Comparison of ENCODE assay signal across 8 mouse cellular contexts in genomic region chr14:57825788-57826751, GRCm38 (mm10). TPM values are rescaled to one million over a fixed set of nuclear protein-coding genes. Genes with fewer than 3 reads are reported as not detected.
DNase-seq lines count a peak whose midpoint lies in the region; ATAC-seq and TF ChIP-seq lines count a peak whose summit lies in the region.

Gene Ska3 (minus strand): TSS chr14:57826185.
Gene Mrpl57 (plus strand): TSS chr14:57826234.

- peak; percentile 89 for ATAC-seq in embryonic facial prominence, embryonic 13.5 days (ENCODE audit: insufficient number of reproducible peaks, insufficient read depth, low FRiP score, low TSS enrichment, low read depth)
- ATAC-seq in limb, embryonic 14.5 days (ENCODE audit: low FRiP score, low read depth), result peak; percentile 94
- ATAC-seq in midbrain, postnatal 0 days (ENCODE audit: low FRiP score), result peak; percentile 95

- no peaks in the 10 kb centered on the region for H3K9me3 ChIP-seq in embryonic facial prominence, embryonic 13.5 days
- H3K9me3 ChIP-seq in limb, embryonic 14.5 days (ENCODE audit: control insufficient read depth, low read length), result no peaks in the 10 kb centered on the region
- no peaks in the 10 kb centered on the region for H3K9me3 ChIP-seq in midbrain, postnatal 0 days (ENCODE audit: low read length)

- DNase-seq in 3134 (ENCODE audit: extremely low read depth, insufficient read length, low spot score), result peak; percentile 92
- DNase-seq in adrenal gland, postnatal 36 days, result peak; percentile 96
- DNase-seq in heart, adult 8-10 months (ENCODE audit: low spot score), result peak; percentile 94
- DNase-seq in kidney, adult 9 months, result peak; percentile 92
- peak; percentile 94 for DNase-seq in limb, embryonic 14.5 days (ENCODE audit: low spot score)
- peak; percentile 95 for DNase-seq in midbrain, postnatal 0 days (ENCODE audit: low spot score)
- peak; percentile 87 to 90 for DNase-seq in spleen, postnatal 14 days (ENCODE audit: low spot score in 2 of 2)

- H3K27me3 ChIP-seq in embryonic facial prominence, embryonic 13.5 days, result no peaks in the 10 kb centered on the region
- H3K27me3 ChIP-seq in limb, embryonic 14.5 days (ENCODE audit: control insufficient read depth, insufficient read depth, low read length), result no peaks in the 10 kb centered on the region
- no peaks in the 10 kb centered on the region for H3K27me3 ChIP-seq in midbrain, postnatal 0 days (ENCODE audit: insufficient read depth, low read length)

- peak; percentile 93; the same call in 1 of the 2 replicates for TF ChIP-seq POLR2A in limb, embryonic 14.5 days (IDR thresholded peaks at IDR 0.05; ENCODE audit: borderline replicate concordance, extremely low read depth, insufficient read depth, insufficient read length)

- TF ChIP-seq CTCF in midbrain, postnatal 0 days (IDR thresholded peaks at IDR 0.05), result no peak

- peak within 1 kb of the TSS; percentile 79 for H3K4me3 ChIP-seq in embryonic facial prominence, embryonic 13.5 days
- H3K4me3 ChIP-seq in limb, embryonic 14.5 days (replicated peaks; ENCODE audit: low read length), result peak within 1 kb of the TSS; percentile 82
- H3K4me3 ChIP-seq in midbrain, postnatal 0 days (ENCODE audit: low read depth, low read length), result peak within 1 kb of the TSS; percentile 76

- peak within 1 kb of the TSS; percentile 92 for H3K9ac ChIP-seq in embryonic facial prominence, embryonic 13.5 days
- H3K9ac ChIP-seq in limb, embryonic 14.5 days (ENCODE audit: low read depth, low read length, severe bottlenecking), result peak within 1 kb of the TSS; percentile 91
- peak within 1 kb of the TSS; percentile 78 for H3K9ac ChIP-seq in midbrain, postnatal 0 days (replicated peaks; ENCODE audit: low read length, poor library complexity, severe bottlenecking)

- H3K36me3 ChIP-seq in embryonic facial prominence, embryonic 13.5 days, result peaks cover 18% of the 10 kb centered on the region
- H3K36me3 ChIP-seq in limb, embryonic 14.5 days (ENCODE audit: control insufficient read depth, insufficient read depth, low read length), result peaks cover 22% of the 10 kb centered on the region
- H3K36me3 ChIP-seq in midbrain, postnatal 0 days (ENCODE audit: insufficient read depth, low read length), result no peaks in the 10 kb centered on the region

- peaks cover 11% of the 10 kb centered on the region for H3K4me1 ChIP-seq in embryonic facial prominence, embryonic 13.5 days
- peaks cover 16% of the 10 kb centered on the region for H3K4me1 ChIP-seq in limb, embryonic 14.5 days (ENCODE audit: control insufficient read depth, insufficient read depth, low read length)
- H3K4me1 ChIP-seq in midbrain, postnatal 0 days (ENCODE audit: insufficient read depth, low read length), result peaks cover 5% of the 10 kb centered on the region; the same call in 1 of the 2 replicates

- H3K27ac ChIP-seq in embryonic facial prominence, embryonic 13.5 days, result peak within 1 kb of the TSS; percentile 92
- H3K27ac ChIP-seq in limb, embryonic 14.5 days (replicated peaks; ENCODE audit: low read depth, low read length), result peak within 1 kb of the TSS; percentile 90
- peak within 1 kb of the TSS; percentile 96 for H3K27ac ChIP-seq in midbrain, postnatal 0 days (ENCODE audit: low read depth, low read length)

- WGBS in embryonic facial prominence, embryonic 13.5 days, result under 1% methylated on average over 96 of the region's 96 CpGs
- under 1% methylated on average over 85 of the region's 96 CpGs for WGBS in limb, embryonic 14.5 days
- WGBS in midbrain, postnatal 0 days, result under 1% methylated on average over 96 of the region's 96 CpGs

- peak within 1 kb of the TSS; percentile 68 for H3K4me2 ChIP-seq in embryonic facial prominence, embryonic 13.5 days
- peak within 1 kb of the TSS; percentile 76 for H3K4me2 ChIP-seq in limb, embryonic 14.5 days (replicated peaks; ENCODE audit: low read depth, low read length, severe bottlenecking)
- H3K4me2 ChIP-seq in midbrain, postnatal 0 days (ENCODE audit: low read depth, low read length, poor library complexity, severe bottlenecking), result peak within 1 kb of the TSS; percentile 76

RNA-seq across cellular contexts. Expression of gene Ska3, which starts in this region (rescaled TPM):
- total RNA-seq in adrenal gland, postnatal 36 days (2021), result 1 to 10 TPM in 1 of 2 experiments, under 1 TPM in 1; 0.82 to 1.5 TPM
- 39.0 and 40.2 TPM in 2 replicates for polyA plus RNA-seq in embryonic facial prominence, embryonic 13.5 days (2015; fragmentation: Nextera tagmentation; extraction: Ambion mirVana)
- total RNA-seq in heart, adult 8-10 months (2022), result under 1 TPM in 1 of 4 experiments, not detected in 3; 0.49 TPM
- polyA plus RNA-seq in limb, embryonic 14.5 days (2012; rRNA removed), result 13.7 and 16.1 TPM in 2 replicates
- polyA plus RNA-seq in limb, embryonic 14.5 days (2014; fragmentation: Nextera tagmentation; extraction: Ambion mirVana), result 18.0 and 22.7 TPM in 2 replicates
- total RNA-seq in midbrain, postnatal 0 days (2014; rRNA removed), result 2.4 and 4.2 TPM in 2 replicates
- polyA plus RNA-seq in midbrain, postnatal 0 days (2015; fragmentation: Nextera tagmentation; extraction: Ambion mirVana), result 3.9 and 4.2 TPM in 2 replicates

RNA-seq across cellular contexts. Expression of gene Mrpl57, which starts in this region (rescaled TPM):
- 100 to 1,000 TPM; 104 to 128 TPM for total RNA-seq in adrenal gland, postnatal 36 days (2021)
- polyA plus RNA-seq in embryonic facial prominence, embryonic 13.5 days (2015; fragmentation: Nextera tagmentation; extraction: Ambion mirVana), result 142 and 147 TPM in 2 replicates
- total RNA-seq in heart, adult 8-10 months (2022), result 10 to 100 TPM; 61.9 to 72.6 (median 67.9) TPM
- polyA plus RNA-seq in limb, embryonic 14.5 days (2012; rRNA removed), result 71.9 and 73.2 TPM in 2 replicates
- 152 and 162 TPM in 2 replicates for polyA plus RNA-seq in limb, embryonic 14.5 days (2014; fragmentation: Nextera tagmentation; extraction: Ambion mirVana)
- 45.4 and 48.3 TPM in 2 replicates for total RNA-seq in midbrain, postnatal 0 days (2014; rRNA removed)
- 205 and 218 TPM in 2 replicates for polyA plus RNA-seq in midbrain, postnatal 0 days (2015; fragmentation: Nextera tagmentation; extraction: Ambion mirVana)

Comparison
In these comparisons a context has a peak if more than half of its experiments do, and no peak if none do; other contexts are left out.
1. Peak in every context shown above with its lines: DNase-seq, ATAC-seq, H3K4me3 ChIP-seq and H3K27ac ChIP-seq.